Mouse (Mus musculus) heart, embryonic 15.5 days (tissue): Measurements from ENCODE around the gene Serpini1. TPM values are rescaled to one million over a fixed set of nuclear protein-coding genes. Genes with fewer than 3 reads are reported as not detected.

Source experiments
- ATAC-seq: fragments of 200-750 bp; cut with Nextera tagmentation; replicated peaks from 2 replicates; pipeline ENCODE4 v1.8.0; 2017; ENCODE audit warnings: low read depth, moderate TSS enrichment; ENCODE audit not compliant: insufficient number of reproducible peaks, insufficient read depth, low FRiP score
- H3K27ac ChIP-seq: fragments of 300-500 bp; sonication (generic); 2 replicates; pipeline ENCODE4 v1.5.1; 2015; ENCODE audit warnings: mild to moderate bottlenecking, inconsistent platforms
- H3K27me3 ChIP-seq: fragments of 300-500 bp; sonication (generic); 2 replicates; pipeline ENCODE4 v1.6.1; 2015; ENCODE audit warnings: inconsistent platforms
- H3K36me3 ChIP-seq: fragments of 300-500 bp; sonication (generic); 2 replicates; pipeline ENCODE4 v1.6.1; 2015; ENCODE audit warnings: mild to moderate bottlenecking, inconsistent platforms
- H3K4me1 ChIP-seq: fragments of 300-500 bp; sonication (generic); replicated peaks from 2 replicates; pipeline ENCODE4 v1.6.1; 2015; ENCODE audit warnings: inconsistent platforms
- H3K4me2 ChIP-seq: fragments of 300-500 bp; sonication (generic); 2 replicates; pipeline ENCODE4 v1.6.1; 2015; ENCODE audit warnings: inconsistent platforms, mild to moderate bottlenecking, moderate library complexity
- H3K4me3 ChIP-seq: fragments of 300-500 bp; sonication (generic); 2 replicates; pipeline ENCODE4 v1.5.1; 2015; ENCODE audit warnings: mild to moderate bottlenecking, inconsistent platforms
- H3K9ac ChIP-seq: fragments of 300-500 bp; sonication (generic); 2 replicates; pipeline ENCODE4 v1.6.1; 2015; ENCODE audit warnings: mild to moderate bottlenecking, inconsistent platforms
- H3K9me3 ChIP-seq: fragments of 300-500 bp; sonication (generic); replicated peaks from 2 replicates; pipeline ENCODE4 v1.6.1; 2016; ENCODE audit warnings: inconsistent platforms
- WGBS: fragments of 180-500 bp; shearing (Covaris S2); methylation state at CpG from one replicate; pipeline ENCODE4 v1.1.7; 2015; ENCODE audit warnings: mixed read lengths; 5-methylcytosine and 5-hydroxymethylcytosine counted together
- polyA plus RNA-seq: library from polyadenylated mRNA; unstranded; fragments of >200 nt; fragmentation: Nextera tagmentation; extraction: Ambion mirVana; gene quantifications from 2 replicates; pipeline ENCODE4 v1.2.1, GENCODE M21; 2015

Serpini1 gene
- polyA plus RNA-seq, 1 experiment from 2014 or later: 2.9 TPM

DNA sequence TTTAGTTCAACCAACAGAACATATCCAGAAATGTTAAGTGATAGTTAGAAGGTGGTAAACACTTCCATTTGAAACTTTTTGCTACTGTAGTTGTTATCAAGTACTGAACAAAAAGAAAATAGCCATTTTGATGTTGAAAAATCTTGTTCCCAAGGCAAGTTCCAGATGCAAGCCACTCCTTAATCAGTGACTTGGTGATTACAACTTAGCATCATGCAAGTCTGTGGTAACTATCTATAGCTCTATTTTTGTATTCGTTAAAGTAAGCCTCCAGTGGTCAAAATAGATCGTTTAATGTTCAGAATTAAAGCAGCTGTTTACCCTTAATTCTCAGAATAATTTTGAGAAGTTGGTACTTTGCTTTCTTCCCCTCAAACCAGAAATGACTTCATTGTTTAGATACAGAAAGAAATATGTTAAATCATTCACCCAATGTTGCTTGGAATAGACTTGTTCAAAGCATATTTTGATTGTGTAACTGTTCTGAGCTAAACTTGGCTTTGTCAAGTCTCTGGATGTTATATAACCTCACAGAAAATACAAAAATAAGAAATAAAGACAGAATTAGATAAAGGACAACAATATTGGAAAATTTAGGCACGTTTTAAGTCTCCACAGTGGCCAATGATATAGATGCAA lies 130.0 kb downstream of the Serpini1 start:
- Histone ChIP-seq H3K4me3 (no peak overlapping the region), H3K9me3 (no peaks in the 10 kb centered on the region), H3K9ac (no peak overlapping the region), H3K4me1 (no peaks in the 10 kb centered on the region), H3K27me3 (no peaks in the 10 kb centered on the region), H3K36me3 (no peaks in the 10 kb centered on the region), H3K4me2 (no peak overlapping the region), H3K27ac (no peak overlapping the region)
- ATAC-seq: no peak
- WGBS: 60% methylated on average over 3 of the region's 3 CpGs

DNA sequence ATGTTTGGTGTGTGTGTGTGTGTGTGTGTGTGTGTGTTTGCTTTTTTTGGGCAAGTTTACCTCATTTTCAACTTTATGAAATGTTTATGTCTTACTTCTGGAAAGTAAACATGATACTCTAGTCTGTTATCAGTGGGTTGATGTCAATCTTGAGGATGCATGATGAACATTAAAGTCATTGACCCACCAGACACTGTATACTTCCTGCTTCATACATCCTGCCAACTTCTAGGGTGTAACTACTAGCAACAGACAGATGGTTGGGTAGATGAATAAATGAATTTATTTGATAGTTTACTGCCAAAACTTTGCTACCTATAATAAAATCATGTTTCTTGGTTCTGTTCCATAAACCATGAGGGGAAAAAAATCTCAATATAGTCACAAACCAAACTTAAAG lies 133.0 kb downstream of the Serpini1 start:
- Histone ChIP-seq H3K27me3 (no peaks in the 10 kb centered on the region), H3K4me3 (no peak overlapping the region), H3K4me1 (no peaks in the 10 kb centered on the region), H3K36me3 (no peaks in the 10 kb centered on the region), H3K27ac (no peak overlapping the region), H3K9ac (no peak overlapping the region), H3K9me3 (no peaks in the 10 kb centered on the region), H3K4me2 (no peak overlapping the region)
- no peak for ATAC-seq

DNA sequence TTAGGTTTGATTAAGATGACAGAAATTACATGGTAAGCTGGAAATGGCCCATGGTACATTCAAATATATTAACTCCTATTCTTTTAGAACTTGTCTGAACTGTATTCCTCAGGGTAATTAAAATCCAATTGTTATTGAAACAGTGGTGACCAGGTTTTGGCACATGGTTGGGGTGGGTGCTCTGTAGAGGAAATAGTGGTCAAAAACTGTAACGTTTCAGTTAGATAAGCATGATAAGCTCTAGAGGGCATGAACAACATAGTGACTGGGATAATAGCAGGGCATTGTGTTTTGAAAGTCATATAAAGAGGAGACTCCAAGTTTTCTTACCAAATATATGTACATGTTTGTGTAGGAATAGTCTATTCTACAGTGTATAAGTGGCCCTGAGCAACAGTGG lies 134.7 kb downstream of the Serpini1 start:
- H3K9ac ChIP-seq: no peak overlapping the region
- H3K27ac ChIP-seq: no peak overlapping the region
- 38% methylated on average over 1 of the region's 1 CpGs for WGBS
- H3K36me3 ChIP-seq: no peaks in the 10 kb centered on the region
- no peaks in the 10 kb centered on the region for H3K9me3 ChIP-seq
- no peak overlapping the region for H3K4me2 ChIP-seq
- no peaks in the 10 kb centered on the region for H3K27me3 ChIP-seq
- H3K4me3 ChIP-seq: no peak overlapping the region
- no peak for ATAC-seq
- H3K4me1 ChIP-seq: peaks cover 7% of the 10 kb centered on the region

Other genes with a start within 250 kb of the Serpini1 start
- gene Wdr49, start 75.4 kb upstream of the Serpini1 start, polyA plus RNA-seq: not detected in 2 replicates
- gene Pdcd10, start 691 bp upstream of the Serpini1 start, polyA plus RNA-seq: 47.4 and 50.1 TPM in 2 replicates
- gene Gm29133, start 190.7 kb downstream of the Serpini1 start, polyA plus RNA-seq: not detected in 2 replicates